Mouse (Mus musculus) urinary bladder, postnatal 10 days (tissue): ENCODE results near the gene Qser1.

Experiments
- DNase-seq: peaks from one replicate; pipeline ENCODE4 v3.0.0; 2022; ENCODE audit warnings: low spot score

Gene Qser1

GRCm38 (mm10) chr2:104817555-104818330 lies 1.2 kb upstream of the Qser1 start:
- no peak for DNase-seq

- DNase-seq = peak; percentile 63
These were observed 393 bp upstream of the Qser1 start for GRCm38 (mm10) chr2:104816866-104817439.

- DNase-seq = peak; percentile 10
These were observed 794 bp downstream of the Qser1 start for GRCm38 (mm10) chr2:104815561-104816370.

GRCm38 (mm10) chr2:104814181-104814951 lies 2.2 kb downstream of the Qser1 start:
- DNase-seq = no peak

- DNase-seq = no peak
These were observed 11.1 kb downstream of the Qser1 start for GRCm38 (mm10) chr2:104805435-104805834.

GRCm38 (mm10) chr2:104774763-104775162 lies 41.8 kb downstream of the Qser1 start:
- no peak for DNase-seq

GRCm38 (mm10) chr2:104768697-104769096 lies 47.9 kb downstream of the Qser1 start:
- no peak for DNase-seq

GRCm38 (mm10) chr2:104764018-104764417 lies 52.5 kb downstream of the Qser1 start:
- DNase-seq = no peak

GRCm38 (mm10) chr2:104763134-104763703 lies 53.3 kb downstream of the Qser1 start:
- no peak for DNase-seq

GRCm38 (mm10) chr2:104750611-104751010 lies 65.9 kb downstream of the Qser1 start:
- DNase-seq = no peak

GRCm38 (mm10) chr2:104748652-104749183 lies 67.8 kb downstream of the Qser1 start:
- no peak for DNase-seq

- no peak for DNase-seq
These were observed 70.3 kb downstream of the Qser1 start for GRCm38 (mm10) chr2:104746251-104746650.

GRCm38 (mm10) chr2:104743971-104744370 lies 72.6 kb downstream of the Qser1 start:
- no peak for DNase-seq

GRCm38 (mm10) chr2:104743160-104743559 lies 73.4 kb downstream of the Qser1 start:
- no peak for DNase-seq

GRCm38 (mm10) chr2:104742741-104743064 lies 73.9 kb downstream of the Qser1 start, which contains the start of gene Depdc7:
Gene Depdc7 (minus strand): TSS chr2:104742878.
- DNase-seq = peak; percentile 70

GRCm38 (mm10) chr2:104741896-104742740 lies 74.4 kb downstream of the Qser1 start:
- DNase-seq = no peak

GRCm38 (mm10) chr2:104741015-104741758 lies 75.4 kb downstream of the Qser1 start:
- no peak for DNase-seq

- no peak for DNase-seq
These were observed 76.2 kb downstream of the Qser1 start for GRCm38 (mm10) chr2:104740248-104740949.

GRCm38 (mm10) chr2:104739691-104740090 lies 76.9 kb downstream of the Qser1 start:
- no peak for DNase-seq
